In genomic region chr11:74761011-74761705, GRCm38 (mm10) we compare ENCODE assay signal across 13 mouse cellular contexts.
"Had no signal": no experiment of that assay in that cellular context is flagged by ENCODE, and none has a peak within 500 bp of the region (broad histone marks: within the 10 kb centered on the region; RNA-seq: fewer than 3 reads in every experiment).

No protein-coding gene starts in this region.

- ATAC-seq: midbrain, embryonic 16.5 days had no signal

- H3K9me3 ChIP-seq: limb, embryonic 12.5 days; midbrain, embryonic 12.5 days; neural tube, embryonic 13.5 days had no signal

- H3K4me2 ChIP-seq: limb, embryonic 12.5 days; midbrain, embryonic 12.5 days; neural tube, embryonic 13.5 days had no signal

- H3K4me1 ChIP-seq: limb, embryonic 12.5 days; midbrain, embryonic 12.5 days; neural tube, embryonic 13.5 days had no signal

- DNase-seq: kidney, adult 18-20 months; layer of hippocampus, adult 9-11 months; layer of hippocampus, postnatal 36 days; liver; lung, adult 18-20 months; retina, postnatal 1 day; thymus, adult 2 months; thymus, postnatal 25 days had no signal

- H3K27ac ChIP-seq: limb, embryonic 12.5 days; liver, embryonic 14.5 days; midbrain, embryonic 12.5 days; neural tube, embryonic 13.5 days had no signal

- H3K36me3 ChIP-seq: limb, embryonic 12.5 days; midbrain, embryonic 12.5 days; neural tube, embryonic 13.5 days had no signal

- H3K27me3 ChIP-seq: limb, embryonic 12.5 days; midbrain, embryonic 12.5 days; neural tube, embryonic 13.5 days had no signal

- H3K4me3 ChIP-seq: limb, embryonic 12.5 days; midbrain, embryonic 12.5 days; neural tube, embryonic 13.5 days had no signal

- H3K9ac ChIP-seq: limb, embryonic 12.5 days; liver, embryonic 14.5 days; midbrain, embryonic 12.5 days; neural tube, embryonic 13.5 days had no signal
